Mouse (Mus musculus): ENCODE measurements around the gene Ggnbp2.

Gene Ggnbp2

GRCm38 (mm10) chr11:84822487-84822886 is 48.1 kb downstream of the Ggnbp2 start:
- no peak for DNase-seq

- DNase-seq = no peak
Observed at GRCm38 (mm10) chr11:84821131-84821770, 49.4 kb downstream of the Ggnbp2 start.

DNA sequence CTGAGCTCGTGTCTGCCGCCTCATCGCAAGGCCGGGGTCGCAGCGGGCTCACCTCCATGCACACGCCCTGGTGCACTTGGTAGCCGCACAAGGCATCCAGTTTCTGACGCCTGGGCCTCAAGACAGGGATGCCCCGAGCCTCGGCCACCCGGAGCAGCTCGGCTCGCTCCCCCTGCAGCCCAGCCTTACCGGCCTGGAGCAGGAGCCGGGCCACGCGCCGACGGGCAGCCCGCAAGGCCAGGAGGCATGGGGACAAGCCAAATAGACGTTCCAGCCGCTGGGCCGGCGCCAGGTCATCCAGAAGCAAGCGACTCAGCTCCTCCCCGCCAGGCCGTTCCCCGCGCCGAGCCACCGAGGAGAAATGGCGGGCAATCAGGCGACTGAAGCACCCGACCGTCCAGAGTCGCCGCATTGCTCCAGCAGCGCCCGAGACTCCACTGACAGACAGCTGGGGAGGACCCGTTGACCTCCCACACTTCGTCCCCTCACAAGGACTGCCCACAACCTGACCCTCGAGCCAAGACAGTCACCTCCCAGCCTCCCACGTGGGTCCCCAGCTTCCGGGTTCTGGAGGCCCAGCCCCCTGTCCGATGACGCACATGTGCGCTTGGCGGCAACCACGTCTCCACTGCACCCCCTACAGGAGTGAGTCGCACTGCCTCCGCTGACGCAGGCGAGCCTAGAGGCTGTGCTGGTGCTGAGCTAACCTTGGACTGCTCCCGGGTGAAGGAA is 51.5 kb downstream of the Ggnbp2 start, which contains the start of gene Mrm1:
Mrm1 (minus strand) TSS at position 555 of the 732 bp plus-strand sequence.
- peak; percentile 97 for DNase-seq

GRCm38 (mm10) chr11:84818085-84818960 is 52.3 kb downstream of the Ggnbp2 start:
- DNase-seq = peak; percentile 73 to 82

- no peak for DNase-seq
Observed at GRCm38 (mm10) chr11:84817362-84817761, 53.3 kb downstream of the Ggnbp2 start.

GRCm38 (mm10) chr11:84813724-84814510 is 56.7 kb downstream of the Ggnbp2 start:
- peak in 1 of 2 experiments; percentile 75 for DNase-seq

GRCm38 (mm10) chr11:84804373-84804772 is 66.2 kb downstream of the Ggnbp2 start:
- DNase-seq = no peak

DNA sequence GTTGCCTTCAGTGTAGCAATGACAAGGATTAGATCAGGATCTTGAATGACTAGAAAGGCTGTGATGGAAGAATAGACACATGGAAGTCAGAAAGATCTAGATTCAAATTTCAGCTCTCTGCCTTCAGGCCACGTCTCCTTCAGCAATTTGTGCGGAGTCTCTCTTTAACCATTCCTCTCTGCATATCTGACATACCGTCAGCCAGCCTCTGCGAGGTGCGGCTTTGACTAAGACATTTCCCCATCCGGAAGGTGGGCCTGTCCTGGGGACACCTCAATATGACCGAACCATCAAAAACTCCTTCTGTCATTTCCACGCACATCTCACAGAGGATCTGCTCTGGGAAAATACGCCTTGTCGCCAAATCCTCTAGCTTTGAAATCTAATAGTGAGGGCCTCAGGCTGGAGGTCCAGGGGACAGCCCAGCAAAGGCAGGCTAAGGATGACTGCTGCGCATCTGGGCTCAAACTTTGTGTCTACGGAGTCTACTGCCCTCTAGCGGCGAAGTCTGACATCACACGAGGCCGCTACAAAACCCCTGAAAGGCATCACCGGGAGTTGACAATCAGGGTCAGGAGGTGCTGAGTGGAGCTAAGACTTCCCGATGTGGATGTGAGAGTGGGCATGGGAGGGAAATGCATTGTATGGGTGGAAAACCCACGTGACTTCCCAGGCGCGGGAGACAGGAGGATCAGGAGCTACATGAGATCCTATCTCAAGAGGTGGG is 72.8 kb downstream of the Ggnbp2 start:
- DNase-seq = peak; percentile 17 to 72

GRCm38 (mm10) chr11:84797026-84797425 is 73.6 kb downstream of the Ggnbp2 start:
- DNase-seq = no peak

DNA sequence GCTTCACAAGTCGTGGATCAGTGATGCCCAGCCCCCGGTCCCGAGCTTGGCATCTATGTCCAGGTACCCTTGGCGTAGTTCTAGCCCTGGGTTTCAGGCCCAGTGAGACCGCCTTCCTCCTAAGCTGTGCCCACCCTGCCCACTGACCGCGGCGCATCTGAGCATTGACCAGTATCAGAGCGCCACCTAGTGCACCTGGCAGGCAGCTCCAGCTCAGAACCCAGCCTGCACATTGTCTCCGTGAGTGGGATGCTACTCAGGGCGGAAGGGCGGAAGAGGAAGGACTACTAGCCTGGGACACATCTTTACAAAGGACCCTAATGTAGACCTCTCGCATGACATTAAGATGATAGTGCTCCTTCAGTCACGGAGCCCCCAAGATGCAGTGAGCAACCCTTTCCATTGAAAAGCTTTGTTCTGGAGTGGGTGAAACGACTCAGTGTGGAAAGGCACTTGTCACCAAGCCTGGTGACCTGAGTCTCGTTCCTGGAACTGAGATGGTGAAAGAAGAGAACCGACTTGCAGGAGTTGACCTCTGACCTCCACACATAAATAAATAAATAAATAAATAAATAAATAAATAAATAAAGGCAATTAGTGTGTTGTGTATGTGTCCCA is 76.0 kb downstream of the Ggnbp2 start:
- DNase-seq = peak; percentile 28 to 68

DNA sequence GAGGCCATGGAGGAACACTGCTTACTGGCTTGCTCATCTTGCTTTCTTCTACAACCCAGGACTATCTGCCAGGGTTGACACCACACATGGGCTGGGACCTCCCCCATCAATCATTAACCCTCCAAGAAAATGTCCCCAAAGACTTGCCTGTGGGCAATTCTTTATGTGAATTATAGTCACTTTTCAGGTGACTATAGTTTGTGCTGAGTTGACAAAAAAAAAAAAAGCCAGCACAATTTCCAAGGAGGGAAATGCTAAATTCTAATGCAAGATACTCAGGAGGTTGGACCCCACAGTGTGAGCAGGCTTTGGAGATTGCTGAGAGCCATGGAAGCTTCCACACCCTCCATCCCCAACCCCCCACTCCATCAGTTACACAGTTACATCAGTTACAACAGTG is 77.1 kb downstream of the Ggnbp2 start:
- DNase-seq = no peak

DNA sequence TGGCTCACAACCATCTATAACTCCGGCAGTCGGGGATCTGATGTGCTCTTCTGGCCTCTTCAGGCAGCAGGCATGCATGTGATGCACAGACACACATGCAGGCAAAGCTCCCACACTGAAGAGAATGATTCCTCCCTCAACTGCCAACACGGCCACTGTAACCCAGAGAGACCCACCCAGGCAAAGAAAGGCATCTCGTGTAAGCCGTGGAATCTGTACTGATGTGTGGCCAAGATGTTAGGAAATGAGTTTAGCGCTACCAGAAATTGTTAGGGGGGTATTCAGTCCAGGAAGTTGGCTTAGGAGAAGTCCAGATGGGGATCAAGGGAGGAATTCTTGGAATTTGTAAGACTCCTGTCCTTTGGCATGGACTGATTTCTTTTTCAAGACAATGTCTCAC is 80.2 kb downstream of the Ggnbp2 start:
- no peak for DNase-seq

All from kidney, adult 8-10 months (tissue).